Comparison of ENCODE assay signal across 25 mouse cellular contexts in the genomic region with DNA sequence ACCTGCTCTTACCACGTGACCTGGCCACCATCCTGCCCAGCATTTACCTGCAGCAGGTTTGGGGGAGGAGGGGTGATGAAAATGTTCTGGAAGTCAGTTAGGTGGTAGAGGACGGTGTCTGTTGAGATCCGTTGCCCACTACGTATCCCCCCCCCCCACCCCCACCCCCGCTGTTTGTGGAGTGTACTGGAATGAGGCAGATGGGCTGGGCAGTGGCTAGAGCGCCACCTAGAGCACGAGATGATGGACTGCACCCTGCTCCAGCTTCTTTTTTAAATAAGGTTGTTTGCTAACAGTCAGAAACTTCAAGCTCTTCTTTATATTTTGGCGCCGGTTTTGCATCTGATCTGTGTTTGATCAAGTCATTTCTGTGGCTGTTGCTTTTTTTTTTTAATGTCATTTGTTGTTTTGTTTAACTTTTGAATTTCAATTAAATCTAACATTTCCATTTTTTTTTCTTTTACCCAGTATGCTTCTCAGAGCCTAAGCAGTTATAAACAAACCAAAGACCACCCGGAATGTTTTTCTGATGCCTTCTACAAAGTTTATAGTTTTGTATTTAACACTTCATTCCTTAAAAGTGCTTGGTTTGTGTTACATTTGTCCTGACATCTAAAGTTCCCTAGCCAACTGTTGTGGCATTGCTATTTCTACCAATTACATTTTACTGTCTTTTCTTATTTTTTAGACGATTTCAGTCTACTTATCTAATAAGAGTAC. TPM values are rescaled to one million over a fixed set of nuclear protein-coding genes. Genes with fewer than 3 reads are reported as not detected.
DNase-seq lines count a peak whose midpoint lies in the region; ATAC-seq and TF ChIP-seq lines count a peak whose summit lies in the region.
"Had no signal": no experiment of that assay in that cellular context is flagged by ENCODE, and none has a peak within 500 bp of the region (broad histone marks: within the 10 kb centered on the region; RNA-seq: fewer than 3 reads in every experiment).

No protein-coding gene starts in this region.

- peak overlapping the region; percentile 80 for H3K27ac ChIP-seq in lung, embryonic 14.5 days (ENCODE audit: low read depth)
- no peak overlapping the region for H3K27ac ChIP-seq in ES-Bruce4 (ENCODE audit: insufficient read depth, low read length)
- H3K27ac ChIP-seq in bone marrow, adult 2 months (ENCODE audit: control insufficient read depth, insufficient read depth, low read depth, low read length, poor library complexity) = no peak overlapping the region
- no peak overlapping the region for H3K27ac ChIP-seq in forebrain, embryonic 16.5 days (ENCODE audit: low read length)
- H3K27ac ChIP-seq: embryonic facial prominence, embryonic 12.5 days; heart, adult 2 months; heart, embryonic 13.5 days; limb, embryonic 10.5 days; neural tube, embryonic 15.5 days had no signal

- H3K4me1 ChIP-seq in lung, embryonic 14.5 days (ENCODE audit: insufficient read depth) = 0 out of 2 replicates have a peak, but pooled peaks cover 4% of the 10 kb centered on the region
- no peaks in the 10 kb centered on the region for H3K4me1 ChIP-seq in ES-Bruce4 (ENCODE audit: control insufficient read depth, insufficient read depth, low read length)
- no peaks in the 10 kb centered on the region for H3K4me1 ChIP-seq in bone marrow, adult 2 months (ENCODE audit: control insufficient read depth, insufficient read depth, low read length)
- H3K4me1 ChIP-seq in forebrain, embryonic 16.5 days (replicated peaks; ENCODE audit: control insufficient read depth, insufficient read depth, low read length) = no peaks in the 10 kb centered on the region
- H3K4me1 ChIP-seq: embryonic facial prominence, embryonic 12.5 days; heart, embryonic 13.5 days; limb, embryonic 10.5 days; neural tube, embryonic 15.5 days had no signal

- no peak overlapping the region for H3K9ac ChIP-seq in lung, embryonic 14.5 days
- H3K9ac ChIP-seq in ES-Bruce4 (ENCODE audit: low read depth, poor library complexity, severe bottlenecking) = no peak overlapping the region
- H3K9ac ChIP-seq in forebrain, embryonic 16.5 days (replicated peaks; ENCODE audit: low read depth, low read length) = no peak overlapping the region
- H3K9ac ChIP-seq: embryonic facial prominence, embryonic 12.5 days; heart, embryonic 13.5 days; neural tube, embryonic 15.5 days had no signal

- no peak for TF ChIP-seq POLR2A in ES-Bruce4 (IDR thresholded peaks at IDR 0.05; ENCODE audit: insufficient read depth, low read length)
- TF ChIP-seq POLR2A in bone marrow, adult 2 months (IDR thresholded peaks at IDR 0.05; ENCODE audit: borderline replicate concordance, control insufficient read depth, low read depth, low read length) = no peak

- peak; percentile 79 for ATAC-seq in lung, embryonic 14.5 days (ENCODE audit: insufficient read depth)
- 0 out of 2 replicates have a peak, but pooled peaks have one; percentile 39 for ATAC-seq in megakaryocyte progenitor cell, adult 5-6 weeks (replicated peaks; ENCODE audit: poor library complexity)
- no peak for ATAC-seq in forebrain, embryonic 16.5 days
- no peak for ATAC-seq in cerebellum, adult (ENCODE audit: insufficient number of reproducible peaks, low FRiP score, low TSS enrichment)

- H3K4me2 ChIP-seq in lung, embryonic 14.5 days = no peak overlapping the region
- no peak overlapping the region for H3K4me2 ChIP-seq in forebrain, embryonic 16.5 days (ENCODE audit: low read length)
- H3K4me2 ChIP-seq: embryonic facial prominence, embryonic 12.5 days; heart, embryonic 13.5 days; liver, embryonic 11.5 days; midbrain, embryonic 11.5 days; neural tube, embryonic 15.5 days had no signal

- H3K27me3 ChIP-seq in lung, embryonic 14.5 days (ENCODE audit: insufficient read depth, low read length) = no peaks in the 10 kb centered on the region
- no peaks in the 10 kb centered on the region for H3K27me3 ChIP-seq in ES-Bruce4 (ENCODE audit: control insufficient read depth, insufficient read depth, low read length, poor library complexity, severe bottlenecking)
- H3K27me3 ChIP-seq in forebrain, embryonic 16.5 days (replicated peaks; ENCODE audit: control insufficient read depth, insufficient read depth, low read length) = no peaks in the 10 kb centered on the region
- H3K27me3 ChIP-seq: embryonic facial prominence, embryonic 12.5 days; heart, embryonic 13.5 days; neural tube, embryonic 15.5 days had no signal

- H3K36me3 ChIP-seq in lung, embryonic 14.5 days (ENCODE audit: insufficient read depth) = no peaks in the 10 kb centered on the region
- H3K36me3 ChIP-seq in ES-Bruce4 (ENCODE audit: control insufficient read depth, insufficient read depth, low read length, poor library complexity, severe bottlenecking) = no peaks in the 10 kb centered on the region
- no peaks in the 10 kb centered on the region for H3K36me3 ChIP-seq in forebrain, embryonic 16.5 days (ENCODE audit: control insufficient read depth, insufficient read depth)
- H3K36me3 ChIP-seq: embryonic facial prominence, embryonic 12.5 days; heart, embryonic 13.5 days; limb, embryonic 10.5 days; neural tube, embryonic 15.5 days had no signal

- WGBS in lung, embryonic 14.5 days = 43% methylated on average over 11 of the region's 11 CpGs
- 67% methylated on average over 11 of the region's 11 CpGs for WGBS in bone marrow, adult 2 months
- WGBS in forebrain, embryonic 16.5 days = 75% methylated on average over 11 of the region's 11 CpGs

- DNase-seq in lung, embryonic 14.5 days = peak; percentile 92
- no peak for DNase-seq in lung, postnatal 36 days
- no peak for DNase-seq in B cell, adult 2 months
- DNase-seq: adrenal gland, postnatal 36 days; cerebellum, adult 11-12 months; cerebellum, postnatal 14 days; gastrocnemius, postnatal 36 days; heart, adult 2 months; heart, postnatal 14 days; kidney, adult 18-20 months; kidney, postnatal 4 days; right cerebral cortex, adult 18-20 months; thymus, postnatal 25 days had no signal

- peak; percentile 52 for TF ChIP-seq CTCF in lung, embryonic 14.5 days (IDR thresholded peaks at IDR 0.05; ENCODE audit: low read depth)
- peak; percentile 44 for TF ChIP-seq CTCF in ES-Bruce4 (IDR thresholded peaks at IDR 0.05; ENCODE audit: low read depth, low read length)
- TF ChIP-seq CTCF in bone marrow, adult 2 months (IDR thresholded peaks at IDR 0.05; ENCODE audit: control insufficient read depth, insufficient read depth, low read length) = 0 out of 2 replicates have a peak, but pooled peaks have one; percentile 8

- H3K9me3 ChIP-seq in lung, embryonic 14.5 days (ENCODE audit: low read depth, low read length) = no peaks in the 10 kb centered on the region
- no peaks in the 10 kb centered on the region for H3K9me3 ChIP-seq in ES-Bruce4 (replicated peaks; ENCODE audit: control insufficient read depth, insufficient read depth, low read length, poor library complexity, severe bottlenecking)
- no peaks in the 10 kb centered on the region for H3K9me3 ChIP-seq in forebrain, embryonic 16.5 days (ENCODE audit: control insufficient read depth, low read length)
- H3K9me3 ChIP-seq: embryonic facial prominence, embryonic 12.5 days; heart, embryonic 13.5 days; limb, embryonic 10.5 days; neural tube, embryonic 15.5 days had no signal

- H3K4me3 ChIP-seq in lung, embryonic 14.5 days (ENCODE audit: low read depth, low read length) = no peak overlapping the region
- no peak overlapping the region for H3K4me3 ChIP-seq in ES-Bruce4 (ENCODE audit: low read depth, low read length)
- no peak overlapping the region for H3K4me3 ChIP-seq in bone marrow, adult 2 months (replicated peaks; ENCODE audit: control insufficient read depth, low read depth, low read length)
- no peak overlapping the region for H3K4me3 ChIP-seq in forebrain, embryonic 16.5 days (replicated peaks; ENCODE audit: low read length)
- H3K4me3 ChIP-seq: embryonic facial prominence, embryonic 12.5 days; heart, adult 2 months; heart, embryonic 13.5 days; limb, embryonic 10.5 days; neural tube, embryonic 15.5 days had no signal

- no peak for TF ChIP-seq EP300 in ES-Bruce4 (IDR thresholded peaks at IDR 0.05; ENCODE audit: insufficient read depth, low read depth, low read length)

RNA-seq across cellular contexts. Expression of a gene that starts 40.8 kb away (rescaled TPM):
- polyA plus RNA-seq in lung, embryonic 14.5 days (2014; fragmentation: Nextera tagmentation; extraction: Ambion mirVana) = 12.9 and 13.3 TPM in 2 replicates
- polyA plus RNA-seq in ES-Bruce4 (2011; ENCODE audit: insufficient read depth, insufficient read length, low read depth, missing spikeins) = 0.37 TPM in 1 of 2 replicates, not detected in the other
- polyA plus RNA-seq in bone marrow, adult 2 months (2011; ENCODE audit: insufficient read depth, insufficient read length, low replicate concordance, missing spikeins) = 1.4 TPM in 1 of 2 replicates, not detected in the other
- total RNA-seq in megakaryocyte progenitor cell, adult 5-6 weeks (2015) = 43.2 and 43.8 TPM in 2 replicates
- total RNA-seq in megakaryocyte progenitor cell, adult 5-6 weeks (2017) = 20.9 and 26.9 TPM in 2 replicates
- polyA plus RNA-seq in forebrain, embryonic 16.5 days (2015; fragmentation: Nextera tagmentation; extraction: Ambion mirVana) = 12.9 and 19.5 TPM in 2 replicates
- total RNA-seq: gastrocnemius, adult 18-20 months; gastrocnemius, postnatal 36 days; heart, adult 2 months had no signal
- polyA plus RNA-seq: heart, adult 2 months had no signal

Comparison
In these comparisons a context has a peak if more than half of its experiments do, and no peak if none do; other contexts are left out.
1. ATAC-seq: peak in lung, embryonic 14.5 days (single experiment) and megakaryocyte progenitor cell, adult 5-6 weeks (single experiment); none in forebrain, embryonic 16.5 days (single experiment) and cerebellum, adult (single experiment).
2. Peak in every context shown above with its lines, with median percentiles within 50 percentile points of each other: CTCF ChIP-seq.